Mouse (Mus musculus) heart, embryonic 13.5 days (tissue): ENCODE data around the gene Olfr618. TPM values are rescaled to one million over a fixed set of nuclear protein-coding genes. Genes with fewer than 3 reads are reported as not detected.
"Not testable (repeated sequence)": the region's sequence is repeated elsewhere in the genome, so short reads cannot be mapped to it uniquely, and the experiment has no call there.

Source experiments
- ATAC-seq: fragments of 200-750 bp; cut with Nextera tagmentation; 2 replicates; pipeline ENCODE4 v1.8.0; 2017; ENCODE audit warnings: moderate TSS enrichment; ENCODE audit not compliant: insufficient number of reproducible peaks, low FRiP score, low TSS enrichment; ENCODE audit errors: extremely low read depth
- H3K27ac ChIP-seq: fragments of 300-500 bp; sonication (generic); replicated peaks from 2 replicates; pipeline ENCODE4 v1.5.1; 2015; ENCODE audit warnings: moderate library complexity, mild to moderate bottlenecking, inconsistent platforms
- H3K27me3 ChIP-seq: fragments of 300-500 bp; sonication (generic); replicated peaks from 2 replicates; pipeline ENCODE4 v1.6.1; 2015; ENCODE audit warnings: mild to moderate bottlenecking, inconsistent platforms
- H3K36me3 ChIP-seq: fragments of 300-500 bp; sonication (generic); 2 replicates; pipeline ENCODE4 v1.6.1; 2015; ENCODE audit warnings: mild to moderate bottlenecking, inconsistent platforms
- H3K4me1 ChIP-seq: fragments of 300-500 bp; sonication (generic); 2 replicates; pipeline ENCODE4 v1.6.1; 2015; ENCODE audit warnings: inconsistent platforms
- H3K4me2 ChIP-seq: fragments of 300-500 bp; sonication (generic); 2 replicates; pipeline ENCODE4 v1.6.1; 2015; ENCODE audit warnings: inconsistent platforms, mild to moderate bottlenecking, moderate library complexity
- H3K4me3 ChIP-seq: fragments of 300-500 bp; sonication (generic); 2 replicates; pipeline ENCODE4 v1.5.1; 2015; ENCODE audit warnings: moderate library complexity, mild to moderate bottlenecking, inconsistent platforms
- H3K9ac ChIP-seq: fragments of 300-500 bp; sonication (generic); 2 replicates; pipeline ENCODE4 v1.6.1; 2015; ENCODE audit warnings: inconsistent platforms, mild to moderate bottlenecking, moderate library complexity
- H3K9me3 ChIP-seq: fragments of 300-500 bp; sonication (generic); 2 replicates; pipeline ENCODE4 v1.6.1; 2016; ENCODE audit warnings: inconsistent platforms
- WGBS: fragments of 180-500 bp; shearing (Covaris S2); methylation state at CpG from one replicate; pipeline ENCODE4 v1.1.7; 2015; ENCODE audit warnings: mixed read lengths; 5-methylcytosine and 5-hydroxymethylcytosine counted together
- polyA plus RNA-seq: library from polyadenylated mRNA; unstranded; fragments of >200 nt; fragmentation: Nextera tagmentation; extraction: Ambion mirVana; gene quantifications from 2 replicates; pipeline ENCODE4 v1.2.1, GENCODE M21; 2015

Gene Olfr618
- polyA plus RNA-seq: not detected in 2 replicates

DNA sequence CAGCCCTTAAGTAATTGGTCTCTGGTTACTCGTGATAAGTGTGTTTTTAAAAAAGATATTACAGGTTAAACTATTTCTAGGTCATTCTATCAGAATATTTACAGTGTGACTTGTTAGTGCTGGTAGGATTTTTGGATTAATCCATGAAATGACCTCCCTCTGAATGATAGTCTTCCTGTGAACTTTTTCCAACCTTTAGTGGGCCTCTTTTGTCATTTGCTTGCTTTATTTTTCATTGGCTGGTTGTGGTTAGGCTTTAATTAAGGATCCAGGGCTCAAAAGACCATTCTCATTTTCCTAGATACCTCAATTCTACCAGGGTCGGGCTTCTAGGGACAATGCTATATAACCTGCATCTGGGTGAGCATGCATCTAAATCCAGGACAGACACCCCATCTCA is at the start of gene Olfr618:
Gene Olfr618 (plus strand): TSS at position 301 of the 400 bp plus-strand sequence.
- Histone ChIP-seq H3K4me1 (no peaks in the 10 kb centered on the region), H3K9ac (no peak within 1 kb of the TSS), H3K4me3 (no peak within 1 kb of the TSS), H3K9me3 (no peaks in the 10 kb centered on the region), H3K27ac (no peak within 1 kb of the TSS), H3K27me3 (no peaks in the 10 kb centered on the region), H3K4me2 (no peak within 1 kb of the TSS), H3K36me3 (no peaks in the 10 kb centered on the region)
- no peak for ATAC-seq
- 43% methylated on average over 2 of the region's 2 CpGs for WGBS

- H3K9me3 ChIP-seq, H3K4me3 ChIP-seq, H3K27ac ChIP-seq, ATAC-seq, H3K9ac ChIP-seq, H3K27me3 ChIP-seq, H3K4me1 ChIP-seq, H3K4me2 ChIP-seq, H3K36me3 ChIP-seq: not testable (repeated sequence)
- 65% methylated on average over 2 of the region's 2 CpGs for WGBS
These were observed 47.3 kb upstream of the Olfr618 start, which contains the start of gene Olfr612 for GRCm38 (mm10) chr7:103542617-103543016. Olfr612 (minus strand) TSS chr7:103542717.

- no peak within 1 kb of the TSS for H3K9ac ChIP-seq
- WGBS: 71% methylated on average over 2 of the region's 2 CpGs
- H3K36me3 ChIP-seq: no peaks in the 10 kb centered on the region
- H3K4me3 ChIP-seq: no peak within 1 kb of the TSS
- H3K9me3 ChIP-seq: no peaks in the 10 kb centered on the region
- no peaks in the 10 kb centered on the region for H3K27me3 ChIP-seq
- H3K4me2 ChIP-seq: no peak within 1 kb of the TSS
- no peak for ATAC-seq
- no peak within 1 kb of the TSS for H3K27ac ChIP-seq
- no peaks in the 10 kb centered on the region for H3K4me1 ChIP-seq
These were observed 42.1 kb upstream of the Olfr618 start, which contains the start of gene Olfr613 for GRCm38 (mm10) chr7:103547774-103548173. Olfr613 (plus strand) TSS chr7:103548074.

- 71% methylated on average over 2 of the region's 2 CpGs for WGBS
- Histone ChIP-seq H3K27ac (no peak within 1 kb of the TSS), H3K4me1 (no peaks in the 10 kb centered on the region), H3K9ac (no peak within 1 kb of the TSS), H3K4me2 (no peak within 1 kb of the TSS), H3K36me3 (no peaks in the 10 kb centered on the region), H3K4me3 (no peak within 1 kb of the TSS), H3K27me3 (no peaks in the 10 kb centered on the region), H3K9me3 (no peaks in the 10 kb centered on the region)
- no peak for ATAC-seq
These were observed 34.1 kb upstream of the Olfr618 start, which contains the start of gene Olfr615 for GRCm38 (mm10) chr7:103555779-103556178. Olfr615 (plus strand) TSS chr7:103556079.

DNA sequence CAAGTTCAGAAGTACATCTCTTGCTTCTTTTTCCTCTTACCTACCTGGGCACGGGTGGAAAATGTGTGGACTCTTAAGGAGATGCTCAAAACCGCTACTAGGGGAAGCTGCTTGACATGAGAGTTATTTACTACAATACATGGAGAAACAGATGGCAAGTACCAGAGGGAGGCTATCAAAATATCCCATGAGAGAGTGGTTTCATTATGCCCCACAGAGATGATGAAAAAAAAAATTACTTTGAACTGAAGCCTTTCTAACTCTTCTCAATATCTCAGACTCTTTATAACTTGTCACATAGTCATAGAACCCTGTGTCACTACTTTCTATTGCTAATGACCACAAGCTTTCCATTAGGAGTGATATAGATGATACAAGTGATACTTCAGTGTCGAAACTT is 20.9 kb upstream of the Olfr618 start, which contains the start of gene Olfr616:
Gene Olfr616 (minus strand): TSS at position 101 of the 400 bp plus-strand sequence.
- H3K9ac ChIP-seq: no peak within 1 kb of the TSS
- peaks cover 4% of the 10 kb centered on the region; the same call in 1 of the 2 replicates for H3K4me1 ChIP-seq
- ATAC-seq: no peak
- no peaks in the 10 kb centered on the region for H3K9me3 ChIP-seq
- H3K4me2 ChIP-seq: no peak within 1 kb of the TSS
- H3K4me3 ChIP-seq: no peak within 1 kb of the TSS
- no peaks in the 10 kb centered on the region for H3K27me3 ChIP-seq
- H3K36me3 ChIP-seq: no peaks in the 10 kb centered on the region
- no peak within 1 kb of the TSS for H3K27ac ChIP-seq
- 76% methylated on average over 3 of the region's 3 CpGs for WGBS

DNA sequence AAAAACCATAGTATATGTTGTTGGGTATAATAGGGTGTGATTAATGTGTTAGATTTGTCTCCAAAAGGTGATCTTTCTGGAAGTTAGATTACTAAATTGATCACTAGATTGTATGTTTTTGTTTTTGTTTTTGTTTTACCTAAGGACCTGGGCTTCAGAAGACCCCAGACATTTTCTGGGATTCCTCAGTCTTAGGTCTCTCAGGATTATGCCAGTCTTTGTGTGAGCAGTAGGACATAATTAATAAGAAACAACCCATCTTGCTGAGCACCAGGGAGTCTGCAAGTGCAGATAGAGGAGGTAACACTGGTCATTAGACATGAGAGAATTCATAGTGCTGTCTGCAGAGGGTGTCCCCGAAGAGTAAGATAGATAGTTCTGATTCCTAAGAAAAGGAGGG is 17.1 kb upstream of the Olfr618 start, which contains the start of gene Olfr617:
Gene Olfr617 (plus strand): TSS at position 301 of the 400 bp plus-strand sequence.
- no peaks in the 10 kb centered on the region for H3K9me3 ChIP-seq
- WGBS: 58% methylated on average over 1 of the region's 1 CpGs
- H3K27me3 ChIP-seq: no peaks in the 10 kb centered on the region
- peaks cover 4% of the 10 kb centered on the region; the same call in 1 of the 2 replicates for H3K4me1 ChIP-seq
- no peak within 1 kb of the TSS for H3K27ac ChIP-seq
- H3K36me3 ChIP-seq: no peaks in the 10 kb centered on the region
- H3K9ac ChIP-seq: no peak within 1 kb of the TSS
- no peak within 1 kb of the TSS for H3K4me2 ChIP-seq
- ATAC-seq: no peak
- H3K4me3 ChIP-seq: no peak within 1 kb of the TSS

- H3K4me2 ChIP-seq: no peak within 1 kb of the TSS
- no peaks in the 10 kb centered on the region for H3K9me3 ChIP-seq
- no peaks in the 10 kb centered on the region for H3K36me3 ChIP-seq
- H3K9ac ChIP-seq: no peak within 1 kb of the TSS
- no peak within 1 kb of the TSS for H3K27ac ChIP-seq
- H3K4me3 ChIP-seq: no peak within 1 kb of the TSS
- no peaks in the 10 kb centered on the region for H3K27me3 ChIP-seq
- no peak for ATAC-seq
- H3K4me1 ChIP-seq: no peaks in the 10 kb centered on the region
These were observed 10.4 kb downstream of the Olfr618 start, which contains the start of gene Olfr619 for GRCm38 (mm10) chr7:103600275-103600674. Olfr619 (plus strand) TSS chr7:103600575.

DNA sequence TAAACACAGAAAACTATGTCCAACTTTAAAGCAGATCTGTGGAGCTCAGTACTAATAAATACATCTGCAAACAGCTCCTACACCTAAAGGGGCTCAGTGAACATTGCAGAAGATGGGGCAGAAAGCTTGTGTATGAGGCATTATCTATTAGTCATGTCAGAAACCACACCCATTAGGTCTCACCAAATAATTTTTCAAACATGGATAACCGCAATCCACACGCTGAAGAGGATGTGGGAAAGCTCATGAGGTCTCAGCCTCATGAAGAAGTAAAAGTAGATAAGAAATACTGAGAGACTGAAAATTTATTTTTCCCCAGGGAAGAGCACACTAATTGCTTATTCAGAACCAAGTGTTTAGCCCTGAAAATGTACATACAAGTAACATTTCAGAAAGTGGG is 17.5 kb downstream of the Olfr618 start:
- no peak overlapping the region for H3K4me2 ChIP-seq
- WGBS: 52% methylated on average over 2 of the region's 2 CpGs
- H3K27me3 ChIP-seq: no peaks in the 10 kb centered on the region
- no peaks in the 10 kb centered on the region for H3K36me3 ChIP-seq
- ATAC-seq: no peak
- H3K4me1 ChIP-seq: no peaks in the 10 kb centered on the region
- H3K27ac ChIP-seq: no peak overlapping the region
- H3K9me3 ChIP-seq: no peaks in the 10 kb centered on the region
- H3K4me3 ChIP-seq: no peak overlapping the region
- H3K9ac ChIP-seq: no peak overlapping the region

- H3K9me3 ChIP-seq: no peaks in the 10 kb centered on the region
- H3K36me3 ChIP-seq: no peaks in the 10 kb centered on the region
- ATAC-seq: no peak
- 61% methylated on average over 2 of the region's 2 CpGs for WGBS
- no peaks in the 10 kb centered on the region for H3K27me3 ChIP-seq
- no peak within 1 kb of the TSS for H3K9ac ChIP-seq
- no peak within 1 kb of the TSS for H3K27ac ChIP-seq
- H3K4me1 ChIP-seq: no peaks in the 10 kb centered on the region
- H3K4me2 ChIP-seq: no peak within 1 kb of the TSS
- no peak within 1 kb of the TSS for H3K4me3 ChIP-seq
These were observed 22.5 kb downstream of the Olfr618 start, which contains the start of gene Olfr620 for GRCm38 (mm10) chr7:103612434-103612833. Olfr620 (minus strand) TSS chr7:103612534.

DNA sequence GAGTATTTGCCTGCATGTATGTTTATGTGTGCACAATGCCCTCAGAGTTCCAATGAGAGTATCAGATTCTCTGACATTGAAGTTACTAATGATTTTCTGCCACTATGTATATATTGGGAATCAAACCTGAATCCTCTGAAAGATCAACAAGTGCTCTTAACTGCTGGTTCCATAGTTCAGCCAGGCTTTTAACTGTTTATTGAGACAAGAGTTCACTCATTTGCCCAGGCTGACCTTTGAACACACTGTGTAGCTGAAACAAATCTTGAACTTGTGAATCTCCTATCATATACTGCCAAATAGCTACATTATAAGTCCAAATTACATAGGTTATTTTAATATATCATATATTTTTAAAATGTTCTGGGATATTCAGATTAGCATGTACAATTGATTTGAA is 46.9 kb downstream of the Olfr618 start:
- H3K9ac ChIP-seq: no peak overlapping the region
- no peak overlapping the region for H3K4me3 ChIP-seq

GRCm38 (mm10) chr7:103642602-103643001 is 52.7 kb downstream of the Olfr618 start, which contains the start of gene Olfr622:
Olfr622 (minus strand) TSS chr7:103642702.
- Histone ChIP-seq H3K4me1 (no peaks in the 10 kb centered on the region), H3K27ac (no peak within 1 kb of the TSS), H3K27me3 (no peaks in the 10 kb centered on the region), H3K4me3 (no peak within 1 kb of the TSS), H3K36me3 (no peaks in the 10 kb centered on the region), H3K4me2 (no peak within 1 kb of the TSS), H3K9me3 (no peaks in the 10 kb centered on the region), H3K9ac (no peak within 1 kb of the TSS)
- WGBS: 65% methylated on average over 1 of the region's 1 CpGs
- no peak for ATAC-seq

More for the DNA sequence above, 46.9 kb downstream of the Olfr618 start:
- no peak for ATAC-seq
- H3K27me3 ChIP-seq: no peaks in the 10 kb centered on the region
- H3K4me2 ChIP-seq: no peak overlapping the region
- H3K4me1 ChIP-seq: no peaks in the 10 kb centered on the region
- no peaks in the 10 kb centered on the region for H3K9me3 ChIP-seq
- H3K36me3 ChIP-seq: no peaks in the 10 kb centered on the region
- H3K27ac ChIP-seq: no peak overlapping the region

DNA sequence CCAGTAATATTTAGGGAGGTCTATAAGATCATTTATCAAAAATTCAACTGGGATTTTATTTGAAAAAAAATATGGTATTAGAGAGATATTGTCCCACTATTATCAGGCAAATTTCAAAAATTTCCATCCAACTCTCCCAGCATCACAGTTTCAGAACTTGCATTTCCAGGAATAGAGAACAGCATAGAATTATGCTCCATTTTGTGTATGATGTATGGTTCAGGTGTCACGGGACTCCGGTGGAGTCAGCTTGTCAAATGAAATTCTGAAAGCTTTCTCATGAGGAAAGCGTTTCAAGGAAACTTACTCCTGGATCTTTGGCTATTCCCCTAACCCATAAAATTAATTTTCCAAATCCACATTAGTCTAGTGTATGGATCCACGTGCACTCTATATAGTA is 54.2 kb downstream of the Olfr618 start:
- H3K4me1 ChIP-seq: no peaks in the 10 kb centered on the region
- ATAC-seq: no peak

More for the DNA sequence above, 54.2 kb downstream of the Olfr618 start:
- Histone ChIP-seq H3K9ac (no peak overlapping the region), H3K27me3 (no peaks in the 10 kb centered on the region), H3K4me3 (no peak overlapping the region), H3K9me3 (no peaks in the 10 kb centered on the region), H3K4me2 (no peak overlapping the region), H3K36me3 (no peaks in the 10 kb centered on the region), H3K27ac (no peak overlapping the region)
- 83% methylated on average over 4 of the region's 4 CpGs for WGBS
